In genomic region chr2:68935721-68936294, GRCm38 (mm10) we compare ENCODE assay signal across 10 mouse cellular contexts.
DNase-seq lines count a peak whose midpoint lies in the region; ATAC-seq and TF ChIP-seq lines count a peak whose summit lies in the region.
"Had no signal": no experiment of that assay in that cellular context is flagged by ENCODE, and none has a peak within 500 bp of the region (broad histone marks: within the 10 kb centered on the region; RNA-seq: fewer than 3 reads in every experiment).

No protein-coding gene starts in this region.

- peak overlapping the region; percentile 65 for H3K27ac ChIP-seq in left cerebral cortex, adult 2 months
- 0 out of 2 replicates have a peak overlapping the region, but pooled peaks have one; percentile 21 for H3K27ac ChIP-seq in liver, embryonic 13.5 days
- H3K27ac ChIP-seq: forebrain, embryonic 12.5 days had no signal

- H3K4me3 ChIP-seq in left cerebral cortex, adult 2 months: no peak overlapping the region
- no peak overlapping the region for H3K4me3 ChIP-seq in liver, embryonic 13.5 days (replicated peaks)
- H3K4me3 ChIP-seq: forebrain, embryonic 12.5 days had no signal

- TF ChIP-seq CTCF in left cerebral cortex, adult 2 months (IDR thresholded peaks at IDR 0.05): no peak

- H3K27me3 ChIP-seq in liver, embryonic 13.5 days: no peaks in the 10 kb centered on the region
- H3K27me3 ChIP-seq: forebrain, embryonic 12.5 days had no signal

- H3K9ac ChIP-seq in liver, embryonic 13.5 days: no peak overlapping the region
- H3K9ac ChIP-seq: forebrain, embryonic 12.5 days had no signal

- WGBS in liver, embryonic 13.5 days (ENCODE audit: insufficient replicate concordance): 43% methylated on average over 2 of the region's 2 CpGs

- peak; percentile 59 for ATAC-seq in liver, embryonic 13.5 days (ENCODE audit: low read depth)

- no peak overlapping the region for H3K4me2 ChIP-seq in liver, embryonic 13.5 days
- H3K4me2 ChIP-seq: forebrain, embryonic 12.5 days had no signal

- peak; percentile 9 for DNase-seq in adrenal gland, postnatal 14 days
- no peak for DNase-seq in adrenal gland, adult 2 months
- no peak for DNase-seq in left cerebral cortex, adult 2 months (ENCODE audit: extremely low spot score in 1 of 2, low spot score in 2 of 2)
- DNase-seq in left cerebral cortex, postnatal 10 days (ENCODE audit: extremely low spot score in 1 of 2, low spot score in 2 of 2): no peak
- peak; percentile 23 for DNase-seq in gonadal fat pad, adult 2 months (ENCODE audit: low read depth)
- peak; percentile 38 for DNase-seq in liver, embryonic 13.5 days
- no peak for DNase-seq in neural tube, embryonic 10.5 days (ENCODE audit: extremely low spot score, low spot score)
- DNase-seq in Muller cell, postnatal 12 days (ENCODE audit: inconsistent ontology term): no peak
- DNase-seq: layer of hippocampus, postnatal 36 days had no signal

- H3K4me1 ChIP-seq in liver, embryonic 13.5 days (replicated peaks): peaks cover 54% of the 10 kb centered on the region
- H3K4me1 ChIP-seq: forebrain, embryonic 12.5 days had no signal

- no peaks in the 10 kb centered on the region for H3K9me3 ChIP-seq in liver, embryonic 13.5 days (replicated peaks)

- intact Hi-C loops in left cerebral cortex, adult 2 months (cut with DNase I): loop anchor here (5.0 kb wide), 1 partner anchor 74 kb away; the partner anchor contains the start of gene Cers6
- intact Hi-C loops in left cerebral cortex, postnatal 10 days (cut with DNase I): no loop called here

- H3K36me3 ChIP-seq in liver, embryonic 13.5 days: peaks cover 5% of the 10 kb centered on the region; the same call in 1 of the 2 replicates

Comparison
In these comparisons a context has a peak if more than half of its experiments do, and no peak if none do; other contexts are left out.
1. DNase-seq: peak in adrenal gland, postnatal 14 days (single experiment), gonadal fat pad, adult 2 months (single experiment) and liver, embryonic 13.5 days (single experiment); none in adrenal gland, adult 2 months (single experiment), left cerebral cortex, adult 2 months (0 of 2), left cerebral cortex, postnatal 10 days (0 of 2), neural tube, embryonic 10.5 days (single experiment) and Muller cell, postnatal 12 days (single experiment).